Mouse (Mus musculus): ENCODE data around the gene Cop1. TPM values are rescaled to one million over a fixed set of nuclear protein-coding genes. Genes with fewer than 3 reads are reported as not detected.

The Cop1 gene
- polyA plus RNA-seq, 1 experiment from 2014 or later = 44.3 TPM

GRCm38 (mm10) chr1:159263820-159264219 lies 31.7 kb downstream of the Cop1 start:
- no peak overlapping the region for H3K4me2 ChIP-seq (replicated peaks; ENCODE audit: low read depth, low read length)
- H3K27ac ChIP-seq (ENCODE audit: low read depth, low read length) = no peak overlapping the region
- H3K36me3 ChIP-seq (ENCODE audit: control insufficient read depth, insufficient read depth, low read length) = peaks cover 20% of the 10 kb centered on the region
- ATAC-seq (ENCODE audit: low FRiP score, low TSS enrichment) = no peak
- H3K9ac ChIP-seq (ENCODE audit: low read depth, low read length) = no peak overlapping the region
- H3K4me3 ChIP-seq (ENCODE audit: low read length) = no peak overlapping the region
- 100% methylated on average over 3 of the region's 3 CpGs for WGBS
- H3K9me3 ChIP-seq (ENCODE audit: control insufficient read depth, low read length) = no peaks in the 10 kb centered on the region
- no peaks in the 10 kb centered on the region for H3K4me1 ChIP-seq (ENCODE audit: control insufficient read depth, insufficient read depth, low read length)
- no peaks in the 10 kb centered on the region for H3K27me3 ChIP-seq (ENCODE audit: control insufficient read depth, insufficient read depth, low read length)

GRCm38 (mm10) chr1:159280072-159280471 lies 48.0 kb downstream of the Cop1 start:
- Histone ChIP-seq H3K27ac (ENCODE audit: low read depth, low read length) (no peak overlapping the region), H3K4me2 (replicated peaks; ENCODE audit: low read depth, low read length) (no peak overlapping the region), H3K9ac (ENCODE audit: low read depth, low read length) (no peak overlapping the region), H3K27me3 (ENCODE audit: control insufficient read depth, insufficient read depth, low read length) (no peaks in the 10 kb centered on the region), H3K4me3 (ENCODE audit: low read length) (no peak overlapping the region), H3K9me3 (ENCODE audit: control insufficient read depth, low read length) (no peaks in the 10 kb centered on the region), H3K36me3 (ENCODE audit: control insufficient read depth, insufficient read depth, low read length) (peaks cover 12% of the 10 kb centered on the region; the same call in 1 of the 2 replicates), H3K4me1 (ENCODE audit: control insufficient read depth, insufficient read depth, low read length) (no peaks in the 10 kb centered on the region)
- ATAC-seq (ENCODE audit: low FRiP score, low TSS enrichment) = no peak
- 67% methylated on average over 1 of the region's 1 CpGs for WGBS

- no peak overlapping the region for H3K9ac ChIP-seq (ENCODE audit: low read depth, low read length)
- 88% methylated on average over 1 of the region's 1 CpGs for WGBS
- H3K4me2 ChIP-seq (replicated peaks; ENCODE audit: low read depth, low read length) = no peak overlapping the region
- H3K36me3 ChIP-seq (ENCODE audit: control insufficient read depth, insufficient read depth, low read length) = peaks cover 12% of the 10 kb centered on the region; the same call in 1 of the 2 replicates
- H3K9me3 ChIP-seq (ENCODE audit: control insufficient read depth, low read length) = no peaks in the 10 kb centered on the region
- H3K4me1 ChIP-seq (ENCODE audit: control insufficient read depth, insufficient read depth, low read length) = no peaks in the 10 kb centered on the region
- no peak overlapping the region for H3K27ac ChIP-seq (ENCODE audit: low read depth, low read length)
- no peak overlapping the region for H3K4me3 ChIP-seq (ENCODE audit: low read length)
- no peak for ATAC-seq (ENCODE audit: low FRiP score, low TSS enrichment)
- H3K27me3 ChIP-seq (ENCODE audit: control insufficient read depth, insufficient read depth, low read length) = no peaks in the 10 kb centered on the region
These were observed 49.7 kb downstream of the Cop1 start for GRCm38 (mm10) chr1:159281861-159282260.

GRCm38 (mm10) chr1:159286833-159287232 lies 54.7 kb downstream of the Cop1 start:
- H3K4me3 ChIP-seq (ENCODE audit: low read length) = no peak overlapping the region
- WGBS = 76% methylated on average over 1 of the region's 1 CpGs
- H3K36me3 ChIP-seq (ENCODE audit: control insufficient read depth, insufficient read depth, low read length) = peaks cover 1% of the 10 kb centered on the region
- no peak overlapping the region for H3K9ac ChIP-seq (ENCODE audit: low read depth, low read length)
- H3K4me1 ChIP-seq (ENCODE audit: control insufficient read depth, insufficient read depth, low read length) = no peaks in the 10 kb centered on the region
- no peaks in the 10 kb centered on the region for H3K9me3 ChIP-seq (ENCODE audit: control insufficient read depth, low read length)
- no peak overlapping the region for H3K4me2 ChIP-seq (replicated peaks; ENCODE audit: low read depth, low read length)
- no peaks in the 10 kb centered on the region for H3K27me3 ChIP-seq (ENCODE audit: control insufficient read depth, insufficient read depth, low read length)
- no peak overlapping the region for H3K27ac ChIP-seq (ENCODE audit: low read depth, low read length)
- no peak for ATAC-seq (ENCODE audit: low FRiP score, low TSS enrichment)

- Histone ChIP-seq H3K27me3 (ENCODE audit: control insufficient read depth, insufficient read depth, low read length) (no peaks in the 10 kb centered on the region), H3K9ac (ENCODE audit: low read depth, low read length) (no peak overlapping the region), H3K27ac (ENCODE audit: low read depth, low read length) (no peak overlapping the region), H3K9me3 (ENCODE audit: control insufficient read depth, low read length) (no peaks in the 10 kb centered on the region), H3K36me3 (ENCODE audit: control insufficient read depth, insufficient read depth, low read length) (peaks cover 17% of the 10 kb centered on the region), H3K4me2 (replicated peaks; ENCODE audit: low read depth, low read length) (no peak overlapping the region), H3K4me3 (ENCODE audit: low read length) (no peak overlapping the region), H3K4me1 (ENCODE audit: control insufficient read depth, insufficient read depth, low read length) (no peaks in the 10 kb centered on the region)
- ATAC-seq (ENCODE audit: low FRiP score, low TSS enrichment) = no peak
These were observed 58.1 kb downstream of the Cop1 start for GRCm38 (mm10) chr1:159290219-159290618.

- no peak overlapping the region for H3K4me2 ChIP-seq (replicated peaks; ENCODE audit: low read depth, low read length)
- H3K9ac ChIP-seq (ENCODE audit: low read depth, low read length) = no peak overlapping the region
- no peak overlapping the region for H3K27ac ChIP-seq (ENCODE audit: low read depth, low read length)
- WGBS = 98% methylated on average over 2 of the region's 2 CpGs
- no peaks in the 10 kb centered on the region for H3K4me1 ChIP-seq (ENCODE audit: control insufficient read depth, insufficient read depth, low read length)
- H3K36me3 ChIP-seq (ENCODE audit: control insufficient read depth, insufficient read depth, low read length) = peaks cover 17% of the 10 kb centered on the region
- no peaks in the 10 kb centered on the region for H3K27me3 ChIP-seq (ENCODE audit: control insufficient read depth, insufficient read depth, low read length)
- H3K4me3 ChIP-seq (ENCODE audit: low read length) = no peak overlapping the region
- ATAC-seq (ENCODE audit: low FRiP score, low TSS enrichment) = no peak
- H3K9me3 ChIP-seq (ENCODE audit: control insufficient read depth, low read length) = no peaks in the 10 kb centered on the region
These were observed 58.7 kb downstream of the Cop1 start for GRCm38 (mm10) chr1:159290859-159291258.

GRCm38 (mm10) chr1:159301418-159302082 lies 69.4 kb downstream of the Cop1 start:
- H3K4me1 ChIP-seq (ENCODE audit: control insufficient read depth, insufficient read depth, low read length) = no peaks in the 10 kb centered on the region
- no peak overlapping the region for H3K9ac ChIP-seq (ENCODE audit: low read depth, low read length)
- no peak overlapping the region for H3K27ac ChIP-seq (ENCODE audit: low read depth, low read length)
- ATAC-seq (ENCODE audit: low FRiP score, low TSS enrichment) = no peak
- H3K4me3 ChIP-seq (ENCODE audit: low read length) = no peak overlapping the region
- no peak overlapping the region for H3K4me2 ChIP-seq (replicated peaks; ENCODE audit: low read depth, low read length)
- H3K27me3 ChIP-seq (ENCODE audit: control insufficient read depth, insufficient read depth, low read length) = no peaks in the 10 kb centered on the region
- H3K9me3 ChIP-seq (ENCODE audit: control insufficient read depth, low read length) = no peaks in the 10 kb centered on the region
- no peaks in the 10 kb centered on the region; the same call in 1 of the 2 replicates for H3K36me3 ChIP-seq (ENCODE audit: control insufficient read depth, insufficient read depth, low read length)
- WGBS = 90% methylated on average over 7 of the region's 7 CpGs

GRCm38 (mm10) chr1:159313625-159314024 lies 81.5 kb downstream of the Cop1 start:
- Histone ChIP-seq H3K36me3 (ENCODE audit: control insufficient read depth, insufficient read depth, low read length) (peaks cover 12% of the 10 kb centered on the region; the same call in 1 of the 2 replicates), H3K9me3 (ENCODE audit: control insufficient read depth, low read length) (no peaks in the 10 kb centered on the region), H3K27ac (ENCODE audit: low read depth, low read length) (no peak overlapping the region), H3K27me3 (ENCODE audit: control insufficient read depth, insufficient read depth, low read length) (no peaks in the 10 kb centered on the region), H3K4me3 (ENCODE audit: low read length) (no peak overlapping the region), H3K4me1 (ENCODE audit: control insufficient read depth, insufficient read depth, low read length) (no peaks in the 10 kb centered on the region), H3K9ac (ENCODE audit: low read depth, low read length) (no peak overlapping the region), H3K4me2 (replicated peaks; ENCODE audit: low read depth, low read length) (no peak overlapping the region)
- WGBS = 90% methylated on average over 2 of the region's 2 CpGs
- ATAC-seq (ENCODE audit: low FRiP score, low TSS enrichment) = no peak

GRCm38 (mm10) chr1:159322586-159322985 lies 90.5 kb downstream of the Cop1 start:
- no peak overlapping the region for H3K27ac ChIP-seq (ENCODE audit: low read depth, low read length)
- H3K4me1 ChIP-seq (ENCODE audit: control insufficient read depth, insufficient read depth, low read length) = no peaks in the 10 kb centered on the region
- no peak overlapping the region for H3K4me3 ChIP-seq (ENCODE audit: low read length)
- H3K27me3 ChIP-seq (ENCODE audit: control insufficient read depth, insufficient read depth, low read length) = no peaks in the 10 kb centered on the region
- WGBS = 74% methylated on average over 1 of the region's 1 CpGs
- no peaks in the 10 kb centered on the region for H3K9me3 ChIP-seq (ENCODE audit: control insufficient read depth, low read length)
- no peak overlapping the region for H3K4me2 ChIP-seq (replicated peaks; ENCODE audit: low read depth, low read length)
- no peak for ATAC-seq (ENCODE audit: low FRiP score, low TSS enrichment)
- H3K9ac ChIP-seq (ENCODE audit: low read depth, low read length) = no peak overlapping the region
- H3K36me3 ChIP-seq (ENCODE audit: control insufficient read depth, insufficient read depth, low read length) = peaks cover 9% of the 10 kb centered on the region; the same call in 1 of the 2 replicates
